In genomic region chr10:127180695-127181047, GRCm38 (mm10) we compare ENCODE assay signal across 10 mouse cellular contexts. TPM values are rescaled to one million over a fixed set of nuclear protein-coding genes. Genes with fewer than 3 reads are reported as not detected.
DNase-seq lines count a peak whose midpoint lies in the region; ATAC-seq and TF ChIP-seq lines count a peak whose summit lies in the region.
"Had no signal": no experiment of that assay in that cellular context is flagged by ENCODE, and none has a peak within 500 bp of the region (broad histone marks: within the 10 kb centered on the region; RNA-seq: fewer than 3 reads in every experiment).

No protein-coding gene starts in this region.

- peak overlapping the region; percentile 62 for H3K4me2 ChIP-seq in heart, embryonic 12.5 days
- no peak overlapping the region for H3K4me2 ChIP-seq in liver, postnatal 0 days (ENCODE audit: low read depth, low read length)
- H3K4me2 ChIP-seq in embryonic facial prominence, embryonic 14.5 days (ENCODE audit: low read depth, low read length) = peak overlapping the region; percentile 49; the same call in 1 of the 2 replicates
- peak overlapping the region; percentile 51 for H3K4me2 ChIP-seq in limb, embryonic 12.5 days

- H3K27ac ChIP-seq in heart, embryonic 12.5 days (ENCODE audit: poor library complexity, severe bottlenecking) = no peak overlapping the region
- H3K27ac ChIP-seq in liver, adult 2 months (replicated peaks; ENCODE audit: insufficient read depth, low read depth, low read length) = peak overlapping the region; percentile 42
- no peak overlapping the region for H3K27ac ChIP-seq in liver, postnatal 0 days (ENCODE audit: low read depth)
- H3K27ac ChIP-seq in embryonic facial prominence, embryonic 14.5 days (replicated peaks; ENCODE audit: low read depth, low read length) = no peak overlapping the region
- no peak overlapping the region for H3K27ac ChIP-seq in limb, embryonic 12.5 days

- peak overlapping the region; percentile 38; the same call in 1 of the 2 replicates for H3K4me3 ChIP-seq in heart, embryonic 12.5 days
- H3K4me3 ChIP-seq in liver, adult 2 months (ENCODE audit: insufficient read depth, low read depth, low read length) = 0 out of 2 replicates have a peak overlapping the region, but pooled peaks have one; percentile 49
- H3K4me3 ChIP-seq in liver, postnatal 0 days (ENCODE audit: low read depth, low read length) = no peak overlapping the region
- peak overlapping the region; percentile 21; the same call in 1 of the 2 replicates for H3K4me3 ChIP-seq in embryonic facial prominence, embryonic 14.5 days (ENCODE audit: low read depth, low read length)
- H3K4me3 ChIP-seq in limb, embryonic 12.5 days (replicated peaks) = peak overlapping the region; percentile 27

- peaks cover 4% of the 10 kb centered on the region; the same call in 1 of the 2 replicates for H3K36me3 ChIP-seq in heart, embryonic 12.5 days
- H3K36me3 ChIP-seq in liver, adult 2 months (ENCODE audit: control insufficient read depth, insufficient read depth, low read length) = no peaks in the 10 kb centered on the region
- no peaks in the 10 kb centered on the region for H3K36me3 ChIP-seq in liver, postnatal 0 days (replicated peaks; ENCODE audit: insufficient read depth, low read length)
- H3K36me3 ChIP-seq in embryonic facial prominence, embryonic 14.5 days (ENCODE audit: control insufficient read depth, insufficient read depth, low read length) = peaks cover 32% of the 10 kb centered on the region
- H3K36me3 ChIP-seq in limb, embryonic 12.5 days = peaks cover 29% of the 10 kb centered on the region

- no peak for DNase-seq in heart, adult 9 months (ENCODE audit: low spot score in 2 of 2)
- DNase-seq in liver, adult 2 months (ENCODE audit: extremely low read depth, low read depth, low spot score) = no peak
- no peak for DNase-seq in liver, postnatal 0 days
- no peak for DNase-seq in embryonic facial prominence, embryonic 14.5 days (ENCODE audit: low spot score)
- no peak for DNase-seq in right cerebral cortex, adult 18-20 months
- no peak for DNase-seq in Muller cell, postnatal 12 days (ENCODE audit: inconsistent ontology term)
- DNase-seq: thymus, postnatal 14 days had no signal

- H3K4me1 ChIP-seq in heart, embryonic 12.5 days (replicated peaks) = peaks cover 44% of the 10 kb centered on the region
- H3K4me1 ChIP-seq in liver, adult 2 months (ENCODE audit: control insufficient read depth, insufficient read depth, low read length) = peaks cover under 1% of the 10 kb centered on the region
- H3K4me1 ChIP-seq in liver, postnatal 0 days (ENCODE audit: insufficient read depth) = peaks cover 22% of the 10 kb centered on the region
- H3K4me1 ChIP-seq in embryonic facial prominence, embryonic 14.5 days (ENCODE audit: control insufficient read depth, insufficient read depth, low read length) = peaks cover 7% of the 10 kb centered on the region; the same call in 1 of the 2 replicates
- H3K4me1 ChIP-seq in limb, embryonic 12.5 days (replicated peaks) = peaks cover 44% of the 10 kb centered on the region

- no peak overlapping the region for H3K9ac ChIP-seq in heart, embryonic 12.5 days
- H3K9ac ChIP-seq in liver, adult 2 months (ENCODE audit: low read depth, low read length) = no peak overlapping the region
- no peak overlapping the region for H3K9ac ChIP-seq in liver, postnatal 0 days (replicated peaks)
- H3K9ac ChIP-seq in embryonic facial prominence, embryonic 14.5 days (ENCODE audit: low read depth, low read length) = no peak overlapping the region
- no peak overlapping the region for H3K9ac ChIP-seq in limb, embryonic 12.5 days (replicated peaks)

- ATAC-seq in heart, embryonic 12.5 days (ENCODE audit: insufficient number of reproducible peaks, low FRiP score) = no peak
- ATAC-seq in liver, postnatal 0 days = no peak
- no peak for ATAC-seq in embryonic facial prominence, embryonic 14.5 days (ENCODE audit: low read depth)
- ATAC-seq in limb, embryonic 12.5 days (ENCODE audit: insufficient number of reproducible peaks, insufficient read depth, low FRiP score, low TSS enrichment, low read depth) = no peak

- no peak for TF ChIP-seq CTCF in liver, adult 2 months (IDR thresholded peaks at IDR 0.05; ENCODE audit: low read depth, low read length)
- no peak for TF ChIP-seq CTCF in liver, postnatal 0 days (IDR thresholded peaks at IDR 0.05; ENCODE audit: low read depth)

- no peaks in the 10 kb centered on the region for H3K9me3 ChIP-seq in heart, embryonic 12.5 days (replicated peaks)
- no peaks in the 10 kb centered on the region for H3K9me3 ChIP-seq in liver, postnatal 0 days (ENCODE audit: low read length)
- H3K9me3 ChIP-seq in embryonic facial prominence, embryonic 14.5 days (ENCODE audit: control insufficient read depth, low read length) = no peaks in the 10 kb centered on the region
- H3K9me3 ChIP-seq in limb, embryonic 12.5 days = no peaks in the 10 kb centered on the region

- WGBS in heart, embryonic 12.5 days = 6% methylated on average over 3 of the region's 3 CpGs
- WGBS in liver, adult 2 months = 58% methylated on average over 3 of the region's 3 CpGs
- WGBS in liver, postnatal 0 days (ENCODE audit: insufficient replicate concordance) = 12% methylated on average over 3 of the region's 3 CpGs
- WGBS in embryonic facial prominence, embryonic 14.5 days = 17% methylated on average over 3 of the region's 3 CpGs
- 22% methylated on average over 3 of the region's 3 CpGs for WGBS in limb, embryonic 12.5 days

- no peaks in the 10 kb centered on the region for H3K79me2 ChIP-seq in liver, adult 2 months (ENCODE audit: control insufficient read depth, insufficient read depth, low read length)

- H3K27me3 ChIP-seq in heart, embryonic 12.5 days (replicated peaks) = peaks cover 94% of the 10 kb centered on the region
- peaks cover 12% of the 10 kb centered on the region; the same call in 1 of the 2 replicates for H3K27me3 ChIP-seq in liver, adult 2 months (ENCODE audit: control insufficient read depth, insufficient read depth, low read length)
- peaks cover 82% of the 10 kb centered on the region for H3K27me3 ChIP-seq in liver, postnatal 0 days (ENCODE audit: insufficient read depth, low read length)
- H3K27me3 ChIP-seq in embryonic facial prominence, embryonic 14.5 days (replicated peaks; ENCODE audit: control insufficient read depth, insufficient read depth, low read length) = peaks cover 51% of the 10 kb centered on the region
- peaks cover 72% of the 10 kb centered on the region for H3K27me3 ChIP-seq in limb, embryonic 12.5 days

- no peak for TF ChIP-seq EP300 in liver, postnatal 0 days (IDR thresholded peaks at IDR 0.05; ENCODE audit: low read depth)

- TF ChIP-seq POLR2A in liver, adult 2 months (IDR thresholded peaks at IDR 0.05; ENCODE audit: extremely low read depth, insufficient read depth, low read length) = no peak

RNA-seq across cellular contexts. Expression of gene Slc26a10, which starts 0.2 kb away (rescaled TPM):
- polyA plus RNA-seq in heart, embryonic 12.5 days (2016; fragmentation: Nextera tagmentation; extraction: Ambion mirVana) = 20.2 and 21.0 TPM in 2 replicates
- 1.3 and 3.1 TPM in 2 replicates for total RNA-seq in liver, adult 2 months (2014; rRNA removed)
- 4.1 and 5.8 TPM in 2 replicates for polyA plus RNA-seq in liver, adult 2 months (2012; rRNA removed)
- 2.0 TPM in 2 replicates for polyA plus RNA-seq in liver, postnatal 0 days (2015; fragmentation: Nextera tagmentation; extraction: Ambion mirVana)
- 0.86 and 1.7 TPM in 2 replicates for polyA plus RNA-seq in embryonic facial prominence, embryonic 14.5 days (2014; fragmentation: Nextera tagmentation; extraction: Ambion mirVana)
- polyA plus RNA-seq in limb, embryonic 12.5 days (2016; fragmentation: Nextera tagmentation; extraction: Ambion mirVana) = 3.4 and 3.5 TPM in 2 replicates

RNA-seq across cellular contexts. Expression of gene Arhgef25, which starts 9.2 kb away (rescaled TPM):
- 21.3 and 23.1 TPM in 2 replicates for polyA plus RNA-seq in heart, embryonic 12.5 days (2016; fragmentation: Nextera tagmentation; extraction: Ambion mirVana)
- total RNA-seq in liver, adult 2 months (2014; rRNA removed) = 0.83 and 0.87 TPM in 2 replicates
- polyA plus RNA-seq in liver, adult 2 months (2012; rRNA removed) = 0.91 and 1.4 TPM in 2 replicates
- polyA plus RNA-seq in liver, postnatal 0 days (2015; fragmentation: Nextera tagmentation; extraction: Ambion mirVana) = 1.9 and 2.6 TPM in 2 replicates
- polyA plus RNA-seq in embryonic facial prominence, embryonic 14.5 days (2014; fragmentation: Nextera tagmentation; extraction: Ambion mirVana) = 76.7 and 87.7 TPM in 2 replicates
- 67.5 and 74.1 TPM in 2 replicates for polyA plus RNA-seq in limb, embryonic 12.5 days (2016; fragmentation: Nextera tagmentation; extraction: Ambion mirVana)
- total RNA-seq: neutrophil, adult 5-6 weeks had no signal

RNA-seq across cellular contexts. Expression of gene Dtx3, which starts 14.9 kb away (rescaled TPM):
- polyA plus RNA-seq in heart, embryonic 12.5 days (2016; fragmentation: Nextera tagmentation; extraction: Ambion mirVana) = 74.3 and 75.1 TPM in 2 replicates
- total RNA-seq in liver, adult 2 months (2014; rRNA removed) = 1.5 and 1.8 TPM in 2 replicates
- polyA plus RNA-seq in liver, adult 2 months (2012; rRNA removed) = 5.2 and 10.0 TPM in 2 replicates
- 8.8 and 8.9 TPM in 2 replicates for polyA plus RNA-seq in liver, postnatal 0 days (2015; fragmentation: Nextera tagmentation; extraction: Ambion mirVana)
- polyA plus RNA-seq in embryonic facial prominence, embryonic 14.5 days (2014; fragmentation: Nextera tagmentation; extraction: Ambion mirVana) = 112 and 120 TPM in 2 replicates
- 150 and 166 TPM in 2 replicates for polyA plus RNA-seq in limb, embryonic 12.5 days (2016; fragmentation: Nextera tagmentation; extraction: Ambion mirVana)

RNA-seq across cellular contexts. Expression of gene B4galnt1, which starts 15.6 kb away (rescaled TPM):
- 1.9 and 2.4 TPM in 2 replicates for polyA plus RNA-seq in heart, embryonic 12.5 days (2016; fragmentation: Nextera tagmentation; extraction: Ambion mirVana)
- 21.9 and 36.3 TPM in 2 replicates for total RNA-seq in liver, adult 2 months (2014; rRNA removed)
- polyA plus RNA-seq in liver, adult 2 months (2012; rRNA removed) = 85.0 and 89.8 TPM in 2 replicates
- 27.2 and 32.2 TPM in 2 replicates for polyA plus RNA-seq in liver, postnatal 0 days (2015; fragmentation: Nextera tagmentation; extraction: Ambion mirVana)
- polyA plus RNA-seq in embryonic facial prominence, embryonic 14.5 days (2014; fragmentation: Nextera tagmentation; extraction: Ambion mirVana) = 9.0 and 9.8 TPM in 2 replicates
- polyA plus RNA-seq in limb, embryonic 12.5 days (2016; fragmentation: Nextera tagmentation; extraction: Ambion mirVana) = 4.3 and 5.0 TPM in 2 replicates

RNA-seq across cellular contexts. Expression of gene Pip4k2c, which starts 30.7 kb away (rescaled TPM):
- polyA plus RNA-seq in heart, embryonic 12.5 days (2016; fragmentation: Nextera tagmentation; extraction: Ambion mirVana) = 29.7 and 31.5 TPM in 2 replicates
- total RNA-seq in liver, adult 2 months (2014; rRNA removed) = 8.9 and 10.7 TPM in 2 replicates
- polyA plus RNA-seq in liver, adult 2 months (2012; rRNA removed) = 13.0 and 13.9 TPM in 2 replicates
- 14.7 and 17.7 TPM in 2 replicates for polyA plus RNA-seq in liver, postnatal 0 days (2015; fragmentation: Nextera tagmentation; extraction: Ambion mirVana)
- polyA plus RNA-seq in embryonic facial prominence, embryonic 14.5 days (2014; fragmentation: Nextera tagmentation; extraction: Ambion mirVana) = 19.3 and 20.7 TPM in 2 replicates
- polyA plus RNA-seq in limb, embryonic 12.5 days (2016; fragmentation: Nextera tagmentation; extraction: Ambion mirVana) = 27.3 and 28.0 TPM in 2 replicates
